Mouse (Mus musculus) heart, embryonic 16.5 days (tissue): ENCODE measurements at regions not wholly inside any gene's neighbourhood (a gene's known extent, or its start where the extent isn't known, plus 50 kb on each side); places are given as distances from the start of the nearest gene placed in this dataset.
"Not testable (repeated sequence)": the region's sequence is repeated elsewhere in the genome, so short reads cannot be mapped to it uniquely, and the experiment has no call there.

ENCODE experiments used
- ATAC-seq: fragments of 200-750 bp; cut with Nextera tagmentation; replicated peaks from 2 replicates; pipeline ENCODE4 v1.8.0; 2017; ENCODE audit warnings: moderate number of reproducible peaks; ENCODE audit not compliant: insufficient read depth, low FRiP score; ENCODE audit errors: extremely low read depth
- H3K27ac ChIP-seq: fragments of 300-500 bp; sonication (generic); 2 replicates; pipeline ENCODE4 v1.5.1; 2014; ENCODE audit warnings: mild to moderate bottlenecking, low read length, control low read depth, moderate library complexity
- H3K27me3 ChIP-seq: fragments of 300-500 bp; sonication (generic); 2 replicates; pipeline ENCODE4 v1.6.1; 2014; ENCODE audit warnings: low read length, mixed read lengths; ENCODE audit not compliant: control insufficient read depth, insufficient read depth
- H3K36me3 ChIP-seq: fragments of 300-500 bp; sonication (generic); 2 replicates; pipeline ENCODE4 v1.6.1; 2014; ENCODE audit not compliant: control insufficient read depth, insufficient read depth
- H3K4me1 ChIP-seq: fragments of 300-500 bp; sonication (generic); 2 replicates; pipeline ENCODE4 v1.6.1; 2014; ENCODE audit warnings: low read length, mixed read lengths; ENCODE audit not compliant: control insufficient read depth, insufficient read depth
- H3K4me2 ChIP-seq: fragments of 300-500 bp; sonication (generic); 2 replicates; pipeline ENCODE4 v1.6.1; 2014; ENCODE audit warnings: low read depth, mild to moderate bottlenecking, control low read depth, low read length
- H3K4me3 ChIP-seq: fragments of 300-500 bp; sonication (generic); 2 replicates; pipeline ENCODE4 v1.5.1; 2014; ENCODE audit warnings: mild to moderate bottlenecking, control low read depth, low read length
- H3K9ac ChIP-seq: fragments of 300-500 bp; sonication (generic); 2 replicates; pipeline ENCODE4 v1.6.1; 2014; ENCODE audit warnings: low read length, control low read depth
- H3K9me3 ChIP-seq: fragments of 300-500 bp; sonication (generic); replicated peaks from 2 replicates; pipeline ENCODE4 v1.6.1; 2016; ENCODE audit warnings: low read length; ENCODE audit not compliant: control insufficient read depth
- WGBS: fragments of 180-500 bp; shearing (Covaris S2); extraction: QIAGEN DNeasy Blood & Tissue Kit; methylation state at CpG from one replicate; pipeline ENCODE4 v1.1.7; 2014; 5-methylcytosine and 5-hydroxymethylcytosine counted together

- Histone ChIP-seq H3K4me1 (no peaks in the 10 kb centered on the region), H3K9ac (no peak overlapping the region), H3K36me3 (no peaks in the 10 kb centered on the region), H3K4me2 (no peak overlapping the region), H3K4me3 (no peak overlapping the region), H3K9me3 (peaks cover 14% of the 10 kb centered on the region), H3K27me3 (no peaks in the 10 kb centered on the region), H3K27ac (no peak overlapping the region)
- 60% methylated on average over 3 of the region's 3 CpGs for WGBS
- ATAC-seq = no peak
These were observed 196.4 kb upstream of the Gdi2 start for GRCm38 (mm10) chr13:3341416-3341815.

- Histone ChIP-seq H3K9ac (no peak overlapping the region), H3K9me3 (peaks cover 8% of the 10 kb centered on the region), H3K4me2 (no peak overlapping the region), H3K27ac (no peak overlapping the region), H3K4me3 (no peak overlapping the region), H3K36me3 (no peaks in the 10 kb centered on the region), H3K4me1 (no peaks in the 10 kb centered on the region), H3K27me3 (no peaks in the 10 kb centered on the region)
- ATAC-seq = no peak
- 82% methylated on average over 5 of the region's 5 CpGs for whole genome bisulfite sequencing
These were observed 194.3 kb upstream of the Gdi2 start for GRCm38 (mm10) chr13:3343611-3344010.

DNA sequence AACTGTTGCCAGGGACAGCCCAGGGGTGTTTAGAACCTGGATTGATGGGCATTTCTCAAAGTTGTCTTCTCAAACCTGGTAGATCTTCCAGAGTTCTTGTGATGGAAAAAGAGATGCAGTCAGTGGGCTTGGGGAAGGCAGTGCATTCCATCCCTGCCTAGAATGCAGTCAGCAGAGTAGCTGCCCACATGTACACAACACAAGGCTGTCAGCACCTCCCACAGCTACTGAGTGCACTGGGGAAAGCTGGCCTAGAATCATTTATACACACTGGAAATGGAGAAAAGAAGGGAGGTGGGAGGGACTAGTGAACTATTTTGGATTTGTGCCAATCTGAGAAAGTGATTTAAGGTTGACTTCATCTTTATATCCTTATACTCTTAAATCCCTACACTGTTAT lies 183.0 kb upstream of the Gdi2 start:
- ATAC-seq, H3K9me3 ChIP-seq, H3K36me3 ChIP-seq, H3K4me2 ChIP-seq, H3K27ac ChIP-seq, H3K4me3 ChIP-seq, H3K4me1 ChIP-seq, H3K9ac ChIP-seq: not testable (repeated sequence)
- peaks cover 24% of the 10 kb centered on the region for H3K27me3 ChIP-seq

- 3% methylated on average over 44 of the region's 45 CpGs for WGBS
- no peak for ATAC-seq
- Histone ChIP-seq H3K9ac (peak overlapping the region; percentile 30), H3K4me2 (peak overlapping the region; percentile 99), H3K4me1 (peaks cover 8% of the 10 kb centered on the region), H3K36me3 (no peaks in the 10 kb centered on the region), H3K9me3 (no peaks in the 10 kb centered on the region), H3K27me3 (peaks cover 30% of the 10 kb centered on the region), H3K27ac (no peak overlapping the region), H3K4me3 (peak overlapping the region; percentile 62)
These were observed 179.7 kb upstream of the Gdi2 start for GRCm38 (mm10) chr13:3358079-3358608.

- no peaks in the 10 kb centered on the region for H3K36me3 ChIP-seq
- ATAC-seq = 0 out of 2 replicates have a peak, but pooled peaks have one; percentile 21
- no peak overlapping the region for H3K27ac ChIP-seq
- peak overlapping the region; percentile 99 for H3K4me2 ChIP-seq
- no peaks in the 10 kb centered on the region for H3K9me3 ChIP-seq
- under 1% methylated on average over 41 of the region's 41 CpGs for WGBS
- peak overlapping the region; percentile 34 for H3K9ac ChIP-seq
- H3K27me3 ChIP-seq = peaks cover 30% of the 10 kb centered on the region
- peak overlapping the region; percentile 62 for H3K4me3 ChIP-seq
- H3K4me1 ChIP-seq = peaks cover 8% of the 10 kb centered on the region
These were observed 178.7 kb upstream of the Gdi2 start for GRCm38 (mm10) chr13:3358996-3359750.

- 2% methylated on average over 35 of the region's 35 CpGs for WGBS
- not testable (repeated sequence) for H3K9me3 ChIP-seq, H3K36me3 ChIP-seq, ATAC-seq, H3K27ac ChIP-seq, H3K4me1 ChIP-seq
- Histone ChIP-seq H3K27me3 (peaks cover 30% of the 10 kb centered on the region), H3K4me2 (peak overlapping the region; percentile 99), H3K9ac (peak overlapping the region; percentile 34), H3K4me3 (peak overlapping the region; percentile 62)
These were observed 178.1 kb upstream of the Gdi2 start for GRCm38 (mm10) chr13:3359751-3360260.

- peak overlapping the region; percentile 62 for H3K9ac ChIP-seq
- H3K27ac ChIP-seq = no peak overlapping the region
- H3K4me2 ChIP-seq = peak overlapping the region; percentile 99
- H3K4me1 ChIP-seq = peaks cover 8% of the 10 kb centered on the region
- ATAC-seq = peak; percentile 63
- no peaks in the 10 kb centered on the region for H3K36me3 ChIP-seq
- peak overlapping the region; percentile 62 for H3K4me3 ChIP-seq
- peaks cover 30% of the 10 kb centered on the region for H3K27me3 ChIP-seq
- no peaks in the 10 kb centered on the region for H3K9me3 ChIP-seq
- WGBS = 2% methylated on average over 82 of the region's 82 CpGs
These were observed 177.1 kb upstream of the Gdi2 start for GRCm38 (mm10) chr13:3360503-3361490.

- ATAC-seq = no peak
- Histone ChIP-seq H3K27me3 (no peaks in the 10 kb centered on the region), H3K4me2 (no peak overlapping the region), H3K27ac (no peak overlapping the region), H3K36me3 (no peaks in the 10 kb centered on the region), H3K9ac (no peak overlapping the region), H3K4me1 (no peaks in the 10 kb centered on the region), H3K9me3 (no peaks in the 10 kb centered on the region), H3K4me3 (no peak overlapping the region)
- WGBS = 68% methylated on average over 6 of the region's 6 CpGs
These were observed 165.2 kb upstream of the Gdi2 start for GRCm38 (mm10) chr13:3372701-3373100.
